Mouse (Mus musculus) hindbrain, embryonic 14.5 days (tissue): ENCODE results near the gene Tubb4b. TPM values are rescaled to one million over a fixed set of nuclear protein-coding genes. Genes with fewer than 3 reads are reported as not detected.

Experiments
- ATAC-seq: fragments of 200-750 bp; cut with Nextera tagmentation; 2 replicates; pipeline ENCODE4 v1.8.0; 2017; ENCODE audit warnings: moderate number of reproducible peaks, mild to moderate bottlenecking, moderate TSS enrichment, moderate library complexity; ENCODE audit not compliant: low FRiP score
- DNase-seq: peaks from one replicate; pipeline ENCODE4 v3.0.0-alpha.2; 2015; ENCODE audit warnings: low spot score
- H3K27ac ChIP-seq: fragments of 300-500 bp; sonication (generic); 2 replicates; pipeline ENCODE4 v1.5.1; 2014; ENCODE audit warnings: mild to moderate bottlenecking, moderate library complexity
- H3K27me3 ChIP-seq: fragments of 300-500 bp; sonication (generic); 2 replicates; pipeline ENCODE4 v1.6.1; 2014; ENCODE audit warnings: mild to moderate bottlenecking, low read length, mixed read lengths; ENCODE audit not compliant: control insufficient read depth, insufficient read depth
- H3K36me3 ChIP-seq: fragments of 300-500 bp; sonication (generic); replicated peaks from 2 replicates; pipeline ENCODE4 v1.6.1; 2014; ENCODE audit not compliant: control insufficient read depth, insufficient read depth
- H3K4me1 ChIP-seq: fragments of 300-500 bp; sonication (generic); replicated peaks from 2 replicates; pipeline ENCODE4 v1.6.1; 2014; ENCODE audit warnings: antibody characterized with exemption, low read length, mixed read lengths; ENCODE audit not compliant: control insufficient read depth, insufficient read depth
- H3K4me2 ChIP-seq: fragments of 300-500 bp; sonication (generic); replicated peaks from 2 replicates; pipeline ENCODE4 v1.6.1; 2014; ENCODE audit warnings: mild to moderate bottlenecking, moderate library complexity
- H3K4me3 ChIP-seq: fragments of 300-500 bp; sonication (generic); replicated peaks from 2 replicates; pipeline ENCODE4 v1.5.1; 2014; ENCODE audit warnings: mild to moderate bottlenecking, low read length
- H3K9ac ChIP-seq: fragments of 300-500 bp; sonication (generic); 2 replicates; pipeline ENCODE4 v1.6.1; 2014
- H3K9me3 ChIP-seq: fragments of 300-500 bp; sonication (generic); 2 replicates; pipeline ENCODE4 v1.6.1; 2016; ENCODE audit warnings: low read length; ENCODE audit not compliant: control insufficient read depth
- WGBS: fragments of 180-500 bp; shearing (Covaris S2); extraction: QIAGEN DNeasy Blood & Tissue Kit; methylation state at CpG from one replicate; pipeline ENCODE4 v1.1.7; 2014; 5-methylcytosine and 5-hydroxymethylcytosine counted together
- polyA plus RNA-seq: library from polyadenylated mRNA; unstranded; fragments of >200 nt; fragmentation: Nextera tagmentation; extraction: Ambion mirVana; gene quantifications from 2 replicates; pipeline ENCODE4 v1.2.1, GENCODE M21; 2014

The Tubb4b gene
- polyA plus RNA-seq, 1 experiment from 2014 or later: 382 TPM

GRCm38 (mm10) chr2:25193330-25193770 is 31.2 kb downstream of the Tubb4b start:
- DNase-seq: peak; percentile 90
- Histone ChIP-seq H3K36me3 (peaks cover 5% of the 10 kb centered on the region; the same call in 1 of the 2 replicates), H3K27ac (no peak overlapping the region), H3K27me3 (peaks cover 25% of the 10 kb centered on the region), H3K9me3 (no peaks in the 10 kb centered on the region), H3K4me3 (no peak overlapping the region), H3K9ac (no peak overlapping the region), H3K4me2 (no peak overlapping the region), H3K4me1 (no peaks in the 10 kb centered on the region)
- ATAC-seq: peak; percentile 76
- WGBS: 2% methylated on average over 6 of the region's 6 CpGs

- ATAC-seq: no peak
- WGBS: 80% methylated on average over 6 of the region's 6 CpGs
- no peaks in the 10 kb centered on the region for H3K27me3 ChIP-seq
These were observed 36.7 kb downstream of the Tubb4b start for GRCm38 (mm10) chr2:25187841-25188240.

GRCm38 (mm10) chr2:25186575-25186930 is 37.9 kb downstream of the Tubb4b start:
- ATAC-seq (no peak; the same call in 1 of the 2 replicates), DNase-seq (no peak)
- no peaks in the 10 kb centered on the region for H3K36me3 ChIP-seq
- H3K27ac ChIP-seq: no peak overlapping the region
- peaks cover 17% of the 10 kb centered on the region; the same call in 1 of the 2 replicates for H3K4me1 ChIP-seq
- peak overlapping the region; percentile 71 for H3K9ac ChIP-seq
- 28% methylated on average over 5 of the region's 5 CpGs for WGBS
- H3K9me3 ChIP-seq: no peaks in the 10 kb centered on the region
- H3K27me3 ChIP-seq: no peaks in the 10 kb centered on the region
- peak overlapping the region; percentile 90 for H3K4me2 ChIP-seq
- peak overlapping the region; percentile 46 for H3K4me3 ChIP-seq

More at GRCm38 (mm10) chr2:25187841-25188240, 36.7 kb downstream of the Tubb4b start:
- Histone ChIP-seq H3K9ac (no peak overlapping the region), H3K27ac (no peak overlapping the region), H3K36me3 (no peaks in the 10 kb centered on the region), H3K4me3 (no peak overlapping the region), H3K4me1 (peaks cover 5% of the 10 kb centered on the region; the same call in 1 of the 2 replicates), H3K9me3 (no peaks in the 10 kb centered on the region), H3K4me2 (no peak overlapping the region)
- no peak for DNase-seq

- Histone ChIP-seq H3K9me3 (no peaks in the 10 kb centered on the region), H3K27me3 (no peaks in the 10 kb centered on the region), H3K27ac (peak overlapping the region; percentile 89), H3K9ac (peak overlapping the region; percentile 71), H3K36me3 (no peaks in the 10 kb centered on the region), H3K4me3 (peak overlapping the region; percentile 46), H3K4me1 (peaks cover 22% of the 10 kb centered on the region; the same call in 1 of the 2 replicates), H3K4me2 (peak overlapping the region; percentile 90)
- 1% methylated on average over 53 of the region's 64 CpGs for WGBS
- DNase-seq (peak; percentile 72), ATAC-seq (peak; percentile 74)
These were observed 38.6 kb downstream of the Tubb4b start for GRCm38 (mm10) chr2:25185625-25186574.

- Histone ChIP-seq H3K4me1 (peaks cover 30% of the 10 kb centered on the region; the same call in 1 of the 2 replicates), H3K9me3 (no peaks in the 10 kb centered on the region), H3K36me3 (no peaks in the 10 kb centered on the region), H3K4me2 (peak overlapping the region; percentile 90; the same call in 1 of the 2 replicates), H3K27ac (no peak overlapping the region), H3K27me3 (no peaks in the 10 kb centered on the region), H3K9ac (no peak overlapping the region), H3K4me3 (no peak overlapping the region)
- 85% methylated on average over 7 of the region's 7 CpGs for WGBS
- no peak for ATAC-seq
- DNase-seq: no peak
These were observed 40.0 kb downstream of the Tubb4b start for GRCm38 (mm10) chr2:25184496-25184895.

GRCm38 (mm10) chr2:25183336-25183735 is 41.2 kb downstream of the Tubb4b start:
- Histone ChIP-seq H3K4me1 (peaks cover 32% of the 10 kb centered on the region; the same call in 1 of the 2 replicates), H3K36me3 (no peaks in the 10 kb centered on the region), H3K27me3 (no peaks in the 10 kb centered on the region), H3K4me2 (peak overlapping the region; percentile 87), H3K4me3 (peak overlapping the region; percentile 59), H3K9me3 (no peaks in the 10 kb centered on the region), H3K9ac (no peak overlapping the region; the same call in 1 of the 2 replicates), H3K27ac (no peak overlapping the region)
- no peak for ATAC-seq
- DNase-seq: no peak
- WGBS: 30% methylated on average over 2 of the region's 2 CpGs

GRCm38 (mm10) chr2:25182664-25183063 is 41.8 kb downstream of the Tubb4b start:
- no peak for ATAC-seq
- peak overlapping the region; percentile 87 for H3K4me2 ChIP-seq
- no peak for DNase-seq
- no peaks in the 10 kb centered on the region for H3K27me3 ChIP-seq
- peak overlapping the region; percentile 59 for H3K4me3 ChIP-seq
- no peaks in the 10 kb centered on the region for H3K9me3 ChIP-seq
- WGBS: 6% methylated on average over 6 of the region's 6 CpGs
- no peaks in the 10 kb centered on the region for H3K36me3 ChIP-seq
- no peak overlapping the region; the same call in 1 of the 2 replicates for H3K27ac ChIP-seq
- peak overlapping the region; percentile 64 for H3K9ac ChIP-seq
- peaks cover 38% of the 10 kb centered on the region; the same call in 1 of the 2 replicates for H3K4me1 ChIP-seq

GRCm38 (mm10) chr2:25181891-25182397 is 42.6 kb downstream of the Tubb4b start:
- H3K27me3 ChIP-seq: no peaks in the 10 kb centered on the region
- H3K4me3 ChIP-seq: peak overlapping the region; percentile 59
- ATAC-seq (no peak), DNase-seq (no peak)
- 1% methylated on average over 17 of the region's 17 CpGs for WGBS
- H3K4me2 ChIP-seq: peak overlapping the region; percentile 87
- no peaks in the 10 kb centered on the region for H3K9me3 ChIP-seq
- H3K4me1 ChIP-seq: peaks cover 46% of the 10 kb centered on the region; the same call in 1 of the 2 replicates
- peak overlapping the region; percentile 64 for H3K9ac ChIP-seq
- H3K36me3 ChIP-seq: no peaks in the 10 kb centered on the region
- peak overlapping the region; percentile 74 for H3K27ac ChIP-seq
